Mouse (Mus musculus): ENCODE results near the gene S1pr5. TPM values are rescaled to one million over a fixed set of nuclear protein-coding genes. Genes with fewer than 3 reads are reported as not detected.
"Not testable (repeated sequence)": the region's sequence is repeated elsewhere in the genome, so short reads cannot be mapped to it uniquely, and the experiment has no call there.

The S1pr5 gene
- polyA plus RNA-seq, 3 experiments from 2014 or later: 0.17 TPM; not detected in 2

DNA sequence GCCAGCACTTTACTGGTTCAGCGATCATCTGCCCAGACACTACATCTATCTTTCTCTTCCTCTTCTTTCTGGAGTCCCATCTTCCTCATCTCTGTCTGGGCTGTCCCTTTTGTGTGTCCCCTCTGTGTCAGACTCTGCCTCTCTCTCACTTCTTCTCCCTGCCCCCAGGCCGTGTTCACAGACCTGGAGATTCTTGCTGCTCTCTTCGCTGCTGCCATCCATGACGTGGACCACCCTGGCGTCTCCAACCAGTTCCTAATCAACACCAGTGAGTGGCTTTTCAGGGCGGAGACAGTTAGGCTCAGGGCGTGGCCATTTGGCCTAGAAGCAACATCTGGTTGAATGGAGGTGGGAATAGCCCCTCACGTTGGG, 44.1 kb downstream of the S1pr5 start:
- ATAC-seq: no peak

DNA sequence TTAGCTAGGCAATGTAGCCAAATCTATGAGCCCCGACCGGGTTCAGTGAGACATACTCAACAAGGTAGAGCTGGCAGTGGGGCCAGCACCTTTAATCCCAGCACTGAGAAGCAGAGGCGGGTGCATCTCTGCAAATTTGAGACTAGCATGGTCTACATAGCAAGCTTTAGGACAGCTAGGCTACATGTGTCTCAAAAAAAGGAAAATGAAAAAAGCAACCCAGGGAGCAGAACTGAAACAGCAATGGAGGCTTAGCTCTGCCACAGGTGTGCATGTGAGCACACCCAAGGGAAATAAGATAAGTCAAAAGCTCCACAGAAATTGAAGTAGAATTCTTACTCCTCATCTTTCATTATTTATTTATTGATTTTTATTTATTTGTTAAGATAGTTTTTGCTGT, 49.3 kb downstream of the S1pr5 start:
- no peak for ATAC-seq

DNA sequence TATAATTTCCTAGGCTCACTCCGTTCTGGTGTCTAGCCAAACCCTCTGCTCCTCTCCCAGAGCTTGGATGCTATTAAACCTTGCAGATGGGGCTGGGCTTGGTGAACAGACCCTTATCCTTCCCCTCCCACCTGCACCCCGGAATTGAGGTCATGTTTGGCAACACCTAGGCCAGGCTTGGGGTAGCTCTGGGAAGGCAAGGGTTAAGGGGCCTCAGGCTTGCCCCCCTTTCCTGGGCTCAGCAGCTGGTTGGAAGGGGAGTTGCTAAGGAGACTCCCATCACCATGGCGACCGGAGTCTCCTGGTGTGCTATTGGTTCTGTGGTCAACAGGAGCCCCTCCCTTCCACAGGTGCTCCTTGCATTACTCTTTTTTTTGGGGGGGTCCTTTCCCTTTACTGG, 50.3 kb downstream of the S1pr5 start:
- ATAC-seq: no peak

DNA sequence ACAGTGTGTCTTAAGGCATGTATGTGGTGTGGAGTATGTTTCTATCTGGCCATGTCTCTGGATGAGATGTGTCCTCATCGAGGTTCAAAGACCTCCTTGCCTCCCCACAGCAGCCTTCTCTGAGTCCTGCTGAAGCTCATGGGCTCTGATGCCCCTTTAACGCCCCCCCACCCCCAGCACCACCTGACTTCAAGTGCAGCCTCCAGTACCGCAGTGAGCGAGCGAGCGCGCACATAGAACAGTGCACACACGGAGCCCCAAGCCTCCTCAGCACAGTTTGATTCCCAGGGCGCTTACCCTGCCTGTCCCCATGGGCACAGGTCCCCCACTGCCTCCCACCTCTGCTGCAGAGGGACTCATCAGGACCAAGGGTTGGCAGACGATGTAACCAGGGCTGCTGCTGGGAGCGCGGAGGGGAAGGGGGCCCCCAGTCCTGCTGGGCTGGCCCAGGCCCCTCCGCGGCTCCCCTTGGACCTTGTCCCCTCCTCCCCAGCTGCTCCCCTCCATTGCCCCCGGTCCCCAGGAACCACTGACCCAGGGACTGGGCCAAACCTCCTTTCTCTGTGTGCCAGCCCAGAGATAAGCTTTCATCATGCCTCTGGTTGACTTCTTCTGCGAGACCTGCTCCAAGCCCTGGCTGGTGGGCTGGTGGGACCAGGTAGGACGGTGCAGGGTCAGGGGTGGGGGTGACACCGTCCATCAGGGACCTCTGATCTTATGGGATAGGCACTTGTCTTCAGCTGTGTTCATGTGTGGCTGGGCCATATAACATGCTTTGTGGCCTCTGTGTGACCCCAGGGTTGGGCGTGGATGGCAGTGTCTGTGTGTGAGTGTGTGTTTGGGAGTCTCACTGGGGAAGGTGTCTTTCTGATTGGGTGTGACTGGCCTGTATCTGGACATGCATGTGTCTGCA, 51.5 kb downstream of the S1pr5 start:
- ATAC-seq: no peak

DNA sequence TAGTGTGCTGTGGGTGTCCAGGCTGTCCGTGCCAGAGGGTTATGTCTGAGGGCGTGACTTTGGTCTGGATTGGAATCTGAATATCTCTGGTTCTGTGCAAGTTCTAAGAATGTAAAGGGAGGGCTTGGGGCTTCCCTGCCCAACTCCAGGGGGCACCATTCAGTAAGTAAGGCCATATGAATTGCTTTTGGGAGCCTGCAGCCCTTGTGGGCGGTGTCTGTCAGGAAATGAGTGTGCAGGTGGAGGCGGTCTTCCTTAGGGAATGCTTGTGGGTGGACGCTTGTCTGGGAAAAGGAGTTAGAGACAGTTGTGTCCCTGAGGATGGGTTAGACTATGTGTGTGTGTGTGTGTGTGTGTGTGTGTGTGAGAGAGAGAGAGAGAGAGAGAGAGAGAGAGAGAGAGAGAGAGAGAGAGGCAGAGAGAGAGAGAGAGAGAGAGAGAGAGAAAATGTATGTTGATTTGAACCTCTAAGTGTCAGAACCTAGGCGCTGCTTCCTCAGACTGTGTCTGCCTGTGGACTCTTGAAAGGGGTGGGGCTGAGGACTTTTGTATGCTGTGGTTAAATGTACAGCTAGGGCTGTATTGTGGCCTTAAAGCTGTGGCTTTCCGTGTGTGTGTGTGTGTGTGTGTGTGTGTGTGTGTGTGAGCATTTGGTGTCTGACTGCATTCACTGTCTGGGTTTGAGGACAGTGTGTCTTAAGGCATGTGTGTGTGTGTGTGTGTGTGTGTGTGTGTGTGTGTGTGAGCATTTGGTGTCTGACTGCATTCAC, 52.3 kb downstream of the S1pr5 start:
- not testable (repeated sequence) for ATAC-seq

DNA sequence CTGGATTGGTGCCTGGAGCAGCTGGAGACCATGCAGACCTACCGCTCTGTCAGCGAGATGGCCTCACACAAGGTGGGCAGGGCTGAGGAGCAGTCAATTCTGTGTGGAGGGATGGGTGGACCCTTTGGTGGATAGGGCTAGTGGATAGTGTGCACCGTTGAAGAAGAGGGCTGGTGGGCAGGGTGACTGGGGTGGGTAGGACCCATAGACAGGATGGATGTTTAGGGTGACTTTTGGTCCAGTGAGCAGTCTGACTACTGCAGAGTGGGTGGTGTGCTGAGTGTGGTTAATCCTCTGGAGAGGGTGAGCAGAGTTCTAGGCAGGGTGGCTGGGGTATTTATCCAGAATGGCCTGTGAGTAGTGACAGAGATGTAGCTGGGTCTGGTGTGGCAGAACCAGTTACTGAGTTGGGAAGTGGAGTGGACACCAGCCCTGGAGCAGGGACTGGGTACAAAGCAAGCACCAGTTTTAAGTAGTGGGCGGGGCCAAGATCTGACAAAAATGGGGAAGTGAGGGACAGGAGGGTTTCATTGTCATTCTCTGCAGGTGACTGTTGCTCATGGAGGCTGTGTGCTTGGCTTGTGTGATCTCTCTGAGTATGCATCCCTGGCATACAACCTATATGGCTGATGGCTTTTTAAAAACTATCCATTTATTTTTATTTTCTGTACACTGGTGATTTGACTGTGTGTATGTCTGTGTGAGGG, 53.3 kb downstream of the S1pr5 start:
- no peak for ATAC-seq

DNA sequence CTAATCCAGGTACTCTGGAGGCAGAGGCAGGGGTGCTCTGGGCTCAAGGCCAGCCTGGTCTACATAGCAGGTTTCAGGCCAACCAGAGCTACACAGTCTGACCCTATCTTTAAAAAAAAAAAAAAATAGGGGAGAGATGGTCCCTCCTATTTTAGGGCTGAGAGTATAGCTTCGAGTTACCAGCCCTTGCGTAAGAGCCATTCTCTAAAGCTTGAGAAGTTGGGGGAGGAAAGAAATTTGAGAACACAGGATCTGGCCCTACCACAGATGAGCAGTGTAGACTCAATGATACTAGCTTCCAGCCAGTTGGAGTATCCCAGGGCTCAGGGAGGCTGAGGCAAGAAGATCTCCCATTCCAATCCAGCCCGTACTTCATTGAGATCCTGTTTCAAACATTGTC, 54.5 kb downstream of the S1pr5 start:
- ATAC-seq: no peak

Other genes starting within 250 kb of the S1pr5 start
- 100 to 1,000 TPM in 2 of 3 experiments, 10 to 100 TPM in 1; 95.6 to 122 (median 112) TPM for gene Mrpl4, start 245.7 kb downstream of the S1pr5 start, polyA plus RNA-seq (2017; shearing (Covaris generic))
- 10 to 100 TPM; 50.8 to 92.7 (median 68.9) TPM for gene Icam1, start 232.5 kb downstream of the S1pr5 start, polyA plus RNA-seq (2017; shearing (Covaris generic))
- 1 to 10 TPM; 1.6 to 6.3 (median 3.1) TPM for gene Icam4, start 219.1 kb downstream of the S1pr5 start, polyA plus RNA-seq (2017; shearing (Covaris generic))
- under 1 TPM in 2 of 3 experiments, not detected in 1; 0.25 to 0.31 TPM for gene Icam5, start 216.4 kb downstream of the S1pr5 start, polyA plus RNA-seq (2017; shearing (Covaris generic))
- 1 to 10 TPM in 1 of 3 experiments, under 1 TPM in 1, not detected in 1; 0.82 to 3.0 TPM for gene Zglp1, start 181.3 kb downstream of the S1pr5 start, polyA plus RNA-seq (2017; shearing (Covaris generic))
- gene Gm49373, start 175.3 kb downstream of the S1pr5 start, polyA plus RNA-seq (2017; shearing (Covaris generic)): not detected
- 10 to 100 TPM in 2 of 3 experiments, 1 to 10 TPM in 1; 9.8 to 15.0 (median 14.9) TPM for gene Fdx1l, start 174.8 kb downstream of the S1pr5 start, polyA plus RNA-seq (2017; shearing (Covaris generic))
- 1 to 10 TPM in 1 of 3 experiments, under 1 TPM in 1, not detected in 1; 0.31 to 8.4 TPM for gene Gm38431, start 156.4 kb downstream of the S1pr5 start, polyA plus RNA-seq (2017; shearing (Covaris generic))
- 10 to 100 TPM; 16.6 to 23.9 (median 21.3) TPM for gene Raver1, start 156.4 kb downstream of the S1pr5 start, polyA plus RNA-seq (2017; shearing (Covaris generic))
- gene Tyk2, start 117.2 kb downstream of the S1pr5 start, polyA plus RNA-seq (2017; shearing (Covaris generic)): 10 to 100 TPM; 36.3 to 61.7 (median 57.7) TPM
- 10 to 100 TPM; 84.2 to 97.0 (median 95.3) TPM for gene Cdc37, start 98.5 kb downstream of the S1pr5 start, polyA plus RNA-seq (2017; shearing (Covaris generic))
- gene Pde4a, start 82.7 kb downstream of the S1pr5 start, polyA plus RNA-seq (2017; shearing (Covaris generic)): 1 to 10 TPM in 1 of 3 experiments, under 1 TPM in 2; 0.54 to 1.3 (median 0.82) TPM
- gene Keap1, start 9.1 kb downstream of the S1pr5 start, polyA plus RNA-seq (2017; shearing (Covaris generic)): 10 to 100 TPM; 20.8 to 28.9 (median 21.5) TPM
- 10 to 100 TPM; 23.5 to 32.5 (median 24.2) TPM for gene Atg4d, start 16.9 kb upstream of the S1pr5 start, polyA plus RNA-seq (2017; shearing (Covaris generic))
- gene Kri1, start 39.5 kb upstream of the S1pr5 start, polyA plus RNA-seq (2017; shearing (Covaris generic)): 10 to 100 TPM; 16.5 to 36.2 (median 26.9) TPM
- 100 to 1,000 TPM; 116 to 131 (median 128) TPM for gene Cdkn2d, start 43.0 kb upstream of the S1pr5 start, polyA plus RNA-seq (2017; shearing (Covaris generic))
- 1 to 10 TPM in 1 of 3 experiments, under 1 TPM in 2; 0.36 to 1.0 (median 0.42) TPM for gene Ap1m2, start 63.9 kb upstream of the S1pr5 start, polyA plus RNA-seq (2017; shearing (Covaris generic))
- gene Slc44a2, start 72.3 kb upstream of the S1pr5 start, polyA plus RNA-seq (2017; shearing (Covaris generic)): 100 to 1,000 TPM; 125 to 263 (median 241) TPM
- gene Ilf3, start 119.4 kb upstream of the S1pr5 start, polyA plus RNA-seq (2017; shearing (Covaris generic)): 100 to 1,000 TPM in 2 of 3 experiments, 10 to 100 TPM in 1; 92.5 to 122 (median 122) TPM
- gene Qtrt1, start 163.4 kb upstream of the S1pr5 start, polyA plus RNA-seq (2017; shearing (Covaris generic)): 10 to 100 TPM; 26.2 to 49.8 (median 39.8) TPM
- 100 to 1,000 TPM in 1 of 3 experiments, 10 to 100 TPM in 2; 85.4 to 117 (median 97.6) TPM for gene Dnm2, start 176.5 kb upstream of the S1pr5 start, polyA plus RNA-seq (2017; shearing (Covaris generic))

Measured in inflammation-experienced regulatory T-cells, adult 6 months (primary cell).